In genomic region chr2:91130126-91130525, GRCm38 (mm10) we compare ENCODE assay signal across 18 mouse cellular contexts. TPM values are rescaled to one million over a fixed set of nuclear protein-coding genes. Genes with fewer than 3 reads are reported as not detected.
DNase-seq lines count a peak whose midpoint lies in the region; ATAC-seq and TF ChIP-seq lines count a peak whose summit lies in the region.
"Had no signal": no experiment of that assay in that cellular context is flagged by ENCODE, and none has a peak within 500 bp of the region (broad histone marks: within the 10 kb centered on the region; RNA-seq: fewer than 3 reads in every experiment).

No protein-coding gene starts in this region.

- H3K4me3 ChIP-seq in heart, embryonic 11.5 days (ENCODE audit: low read depth, low read length), result no peak overlapping the region
- H3K4me3 ChIP-seq in heart, embryonic 16.5 days (ENCODE audit: low read length), result no peak overlapping the region
- no peak overlapping the region for H3K4me3 ChIP-seq in kidney, adult 2 months (ENCODE audit: insufficient read depth, low read depth, low read length)
- H3K4me3 ChIP-seq: erythroblast, embryonic 14.5 days; hindbrain, embryonic 12.5 days had no signal

- H3K27me3 ChIP-seq in heart, embryonic 11.5 days (ENCODE audit: control insufficient read depth, insufficient read depth, low read length), result no peaks in the 10 kb centered on the region
- H3K27me3 ChIP-seq in heart, embryonic 16.5 days (ENCODE audit: control insufficient read depth, insufficient read depth, low read length), result no peaks in the 10 kb centered on the region
- no peaks in the 10 kb centered on the region for H3K27me3 ChIP-seq in kidney, adult 2 months (replicated peaks; ENCODE audit: control insufficient read depth, insufficient read depth, low read length)
- H3K27me3 ChIP-seq: hindbrain, embryonic 12.5 days had no signal

- no peaks in the 10 kb centered on the region for H3K9me3 ChIP-seq in heart, embryonic 11.5 days (replicated peaks; ENCODE audit: control insufficient read depth, low read length)
- H3K9me3 ChIP-seq in heart, embryonic 16.5 days (replicated peaks; ENCODE audit: control insufficient read depth, low read length), result no peaks in the 10 kb centered on the region
- H3K9me3 ChIP-seq: hindbrain, embryonic 12.5 days had no signal

- TF ChIP-seq POLR2A in kidney, adult 2 months (IDR thresholded peaks at IDR 0.05; ENCODE audit: low read depth, low read length), result no peak

- H3K4me1 ChIP-seq in heart, embryonic 11.5 days (ENCODE audit: control insufficient read depth, insufficient read depth, low read length), result peaks cover 9% of the 10 kb centered on the region
- H3K4me1 ChIP-seq in heart, embryonic 16.5 days (ENCODE audit: control insufficient read depth, insufficient read depth, low read length), result peaks cover 30% of the 10 kb centered on the region
- no peaks in the 10 kb centered on the region for H3K4me1 ChIP-seq in kidney, adult 2 months (ENCODE audit: control insufficient read depth, insufficient read depth, low read length)
- H3K4me1 ChIP-seq: hindbrain, embryonic 12.5 days had no signal

- peak; percentile 64 to 75 for DNase-seq in heart, adult 18-20 months
- peak; percentile 46 for DNase-seq in adrenal gland, postnatal 25 days
- DNase-seq in testis, postnatal 10 days (ENCODE audit: low spot score), result peak; percentile 68
- DNase-seq in kidney, adult 8-10 months, result no peak
- no peak for DNase-seq in kidney, adult 2 months
- DNase-seq: cerebellum, adult 8-10 months; left cerebral cortex, postnatal 4 days; lung, adult 2 months; lung, postnatal 36 days; right cerebral cortex, postnatal 25 days; thymus, adult 18-20 months had no signal

- 77% methylated on average over 6 of the region's 6 CpGs for WGBS in heart, embryonic 11.5 days (ENCODE audit: insufficient replicate concordance)
- WGBS in heart, embryonic 16.5 days, result 48% methylated on average over 6 of the region's 6 CpGs
- WGBS in kidney, adult 2 months, result 78% methylated on average over 6 of the region's 6 CpGs

- no peak for ATAC-seq in heart, embryonic 11.5 days (replicated peaks; ENCODE audit: insufficient number of reproducible peaks, low FRiP score, low TSS enrichment)
- no peak for ATAC-seq in heart, embryonic 16.5 days (replicated peaks; ENCODE audit: extremely low read depth, insufficient read depth, low FRiP score)
- ATAC-seq: forebrain, embryonic 16.5 days; inflammation-experienced regulatory T-cells, adult 6 months had no signal

- no peak for TF ChIP-seq CTCF in kidney, adult 2 months (conservative IDR thresholded peaks at IDR 0.05; ENCODE audit: insufficient read depth, insufficient read length, low read depth, low read length)

- no peak overlapping the region for H3K9ac ChIP-seq in heart, embryonic 11.5 days (ENCODE audit: low read depth, low read length)
- peak overlapping the region; percentile 15; the same call in 1 of the 2 replicates for H3K9ac ChIP-seq in heart, embryonic 16.5 days (ENCODE audit: low read length)
- H3K9ac ChIP-seq: hindbrain, embryonic 12.5 days had no signal

- no peak overlapping the region for H3K4me2 ChIP-seq in heart, embryonic 11.5 days
- H3K4me2 ChIP-seq in heart, embryonic 16.5 days (ENCODE audit: low read depth, low read length), result no peak overlapping the region
- H3K4me2 ChIP-seq: hindbrain, embryonic 12.5 days had no signal

- no peak overlapping the region for H3K27ac ChIP-seq in heart, embryonic 11.5 days (ENCODE audit: low read depth, low read length)
- peak overlapping the region; percentile 42 for H3K27ac ChIP-seq in heart, embryonic 16.5 days (ENCODE audit: low read length)
- no peak overlapping the region for H3K27ac ChIP-seq in kidney, adult 2 months (ENCODE audit: insufficient read depth, low read depth, low read length)
- H3K27ac ChIP-seq: hindbrain, embryonic 12.5 days had no signal

- peaks cover 36% of the 10 kb centered on the region for H3K36me3 ChIP-seq in heart, embryonic 11.5 days (ENCODE audit: control insufficient read depth, insufficient read depth, low read length)
- peaks cover 60% of the 10 kb centered on the region for H3K36me3 ChIP-seq in heart, embryonic 16.5 days (ENCODE audit: control insufficient read depth, insufficient read depth)
- no peaks in the 10 kb centered on the region for H3K36me3 ChIP-seq in kidney, adult 2 months (ENCODE audit: control insufficient read depth, insufficient read depth, low read length)
- H3K36me3 ChIP-seq: hindbrain, embryonic 12.5 days had no signal

RNA-seq across cellular contexts. Expression of gene Mybpc3, which starts 12.2 kb away (rescaled TPM):
- 1,000 to 10,000 TPM; 1,572 to 1,905 TPM for total RNA-seq in heart, adult 18-20 months (2021)
- polyA plus RNA-seq in heart, embryonic 11.5 days (2014; fragmentation: Nextera tagmentation; extraction: Ambion mirVana), result 470 and 665 TPM in 2 replicates
- total RNA-seq in adrenal gland, postnatal 25 days (2021), result not detected in 2 replicates
- polyA plus RNA-seq in heart, embryonic 16.5 days (2015; fragmentation: Nextera tagmentation; extraction: Ambion mirVana), result 1,022 and 1,203 TPM in 2 replicates
- 0.14 and 0.24 TPM in 2 replicates for polyA plus RNA-seq in kidney, adult 2 months (2012; rRNA removed)
- total RNA-seq: left cerebral cortex, postnatal 4 days; liver, adult 2 months had no signal
- polyA plus RNA-seq: erythroblast, embryonic 14.5 days; forebrain, embryonic 16.5 days; inflammation-experienced regulatory T-cells, adult 6 months had no signal

RNA-seq across cellular contexts. Expression of gene Spi1, which starts 47.9 kb away (rescaled TPM):
- total RNA-seq in heart, adult 18-20 months (2021), result 1 to 10 TPM; 4.0 to 5.0 TPM
- polyA plus RNA-seq in heart, embryonic 11.5 days (2014; fragmentation: Nextera tagmentation; extraction: Ambion mirVana), result 1.7 and 1.9 TPM in 2 replicates
- total RNA-seq in adrenal gland, postnatal 25 days (2021), result 3.0 and 3.3 TPM in 2 replicates
- 3.6 and 5.2 TPM in 2 replicates for polyA plus RNA-seq in heart, embryonic 16.5 days (2015; fragmentation: Nextera tagmentation; extraction: Ambion mirVana)
- 12.9 and 17.4 TPM in 2 replicates for polyA plus RNA-seq in kidney, adult 2 months (2012; rRNA removed)

RNA-seq across cellular contexts. Expression of gene Madd, which starts 53.5 kb away (rescaled TPM):
- 1 to 10 TPM; 6.0 to 6.1 TPM for total RNA-seq in heart, adult 18-20 months (2021)
- polyA plus RNA-seq in heart, embryonic 11.5 days (2014; fragmentation: Nextera tagmentation; extraction: Ambion mirVana), result 5.0 and 6.8 TPM in 2 replicates
- 21.0 and 22.9 TPM in 2 replicates for total RNA-seq in adrenal gland, postnatal 25 days (2021)
- 5.8 and 6.1 TPM in 2 replicates for polyA plus RNA-seq in heart, embryonic 16.5 days (2015; fragmentation: Nextera tagmentation; extraction: Ambion mirVana)
- 12.7 and 14.7 TPM in 2 replicates for polyA plus RNA-seq in kidney, adult 2 months (2012; rRNA removed)

RNA-seq across cellular contexts. Expression of gene Slc39a13, which starts 59.9 kb away (rescaled TPM):
- total RNA-seq in heart, adult 18-20 months (2021), result 10 to 100 TPM; 20.0 to 26.2 TPM
- 34.0 and 36.3 TPM in 2 replicates for polyA plus RNA-seq in heart, embryonic 11.5 days (2014; fragmentation: Nextera tagmentation; extraction: Ambion mirVana)
- 31.2 and 32.7 TPM in 2 replicates for total RNA-seq in adrenal gland, postnatal 25 days (2021)
- polyA plus RNA-seq in heart, embryonic 16.5 days (2015; fragmentation: Nextera tagmentation; extraction: Ambion mirVana), result 56.9 and 61.3 TPM in 2 replicates
- 87.2 and 103 TPM in 2 replicates for polyA plus RNA-seq in kidney, adult 2 months (2012; rRNA removed)

Comparison
In these comparisons a context has a peak if more than half of its experiments do, and no peak if none do; other contexts are left out.
1. DNase-seq: peak in heart, adult 18-20 months (2 of 2), adrenal gland, postnatal 25 days (single experiment) and testis, postnatal 10 days (single experiment); none in kidney, adult 8-10 months (0 of 2) and kidney, adult 2 months (single experiment).
2. RNA of gene Mybpc3, which starts 12.2 kb away (polyA plus RNA-seq): 1,022 to 1,203 TPM in heart, embryonic 16.5 days and 470 to 665 TPM in heart, embryonic 11.5 days; 0.14 to 0.24 TPM in kidney, adult 2 months; every median in the first group is over 100 times any median in the second.